Mouse (Mus musculus) G1E-ER4 (cell line): Measurements from ENCODE around the gene Ttc3. TPM values are rescaled to one million over a fixed set of nuclear protein-coding genes. Genes with fewer than 3 reads are reported as not detected.

Experiments
- GATA1 ChIP-seq: IDR thresholded peaks from one replicate; pipeline ENCODE4 v1.8.0; 2012; ENCODE audit warnings: low read length, inconsistent platforms
- polyA plus RNA-seq: library from polyadenylated mRNA; stranded (reverse); fragments of >175 nt; gene quantifications from 2 replicates; pipeline ENCODE4 v1.2.3, GENCODE M21; 2012

The Ttc3 gene
- polyA plus RNA-seq, 1 experiment, result 9.4 TPM

DNA sequence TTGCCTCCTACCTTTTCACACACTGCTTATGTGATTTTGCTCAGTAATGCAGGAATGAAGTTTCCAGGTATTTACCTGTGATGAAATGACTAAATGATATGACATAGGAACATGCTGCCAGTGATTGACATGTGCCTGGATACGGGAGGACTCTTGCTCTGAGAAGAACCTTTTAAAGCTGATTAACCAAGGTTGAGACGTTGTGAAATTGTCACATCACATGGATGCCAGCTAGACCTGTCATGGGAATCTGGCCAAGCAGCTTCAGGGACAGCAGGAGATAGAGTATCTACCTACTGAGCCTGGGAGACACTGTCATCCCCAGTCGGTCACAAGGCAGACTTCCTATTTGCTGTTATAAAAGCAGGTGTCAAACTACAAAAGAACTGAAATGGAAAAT lies 24.6 kb downstream of the Ttc3 start:
- TF ChIP-seq GATA1, result no peak

DNA sequence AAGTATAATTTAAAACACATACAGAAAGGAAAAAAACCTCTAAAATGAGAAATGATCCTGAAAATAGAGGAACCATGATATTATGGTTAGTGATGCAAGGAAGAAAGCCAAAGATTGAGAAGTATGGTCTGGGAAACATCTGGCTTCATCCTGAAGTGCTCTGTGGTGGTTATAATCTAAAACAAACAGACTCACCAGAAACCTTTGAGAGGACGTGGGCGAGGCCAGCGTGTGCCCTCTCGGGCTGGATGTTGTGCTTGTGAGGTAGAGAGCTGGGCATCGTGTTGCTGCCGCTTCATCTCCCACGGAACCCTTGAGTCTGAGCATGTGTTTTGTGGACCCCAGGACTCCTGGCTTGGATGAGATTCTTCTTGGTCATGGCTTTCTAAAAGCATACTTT lies 26.2 kb downstream of the Ttc3 start:
- TF ChIP-seq GATA1, result no peak

DNA sequence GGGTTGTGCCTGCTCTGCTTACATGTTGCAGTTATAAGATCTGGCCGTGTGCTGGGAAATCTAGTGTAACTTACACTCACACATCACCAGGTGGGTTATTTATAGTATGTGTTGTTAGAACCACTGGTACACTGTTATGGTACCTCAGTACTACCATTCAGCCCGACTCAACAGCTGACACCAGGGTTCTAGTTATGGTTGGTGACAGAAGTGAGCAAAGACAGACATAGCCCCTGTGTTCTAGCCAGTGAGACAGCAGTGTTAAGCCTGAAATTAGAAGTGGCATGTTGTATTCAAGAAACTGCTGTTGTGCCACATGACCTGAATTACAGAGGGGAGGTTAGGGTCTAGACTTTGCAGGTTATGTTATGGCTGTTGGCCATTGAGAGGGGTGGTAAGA lies 28.7 kb downstream of the Ttc3 start:
- no peak for TF ChIP-seq GATA1

DNA sequence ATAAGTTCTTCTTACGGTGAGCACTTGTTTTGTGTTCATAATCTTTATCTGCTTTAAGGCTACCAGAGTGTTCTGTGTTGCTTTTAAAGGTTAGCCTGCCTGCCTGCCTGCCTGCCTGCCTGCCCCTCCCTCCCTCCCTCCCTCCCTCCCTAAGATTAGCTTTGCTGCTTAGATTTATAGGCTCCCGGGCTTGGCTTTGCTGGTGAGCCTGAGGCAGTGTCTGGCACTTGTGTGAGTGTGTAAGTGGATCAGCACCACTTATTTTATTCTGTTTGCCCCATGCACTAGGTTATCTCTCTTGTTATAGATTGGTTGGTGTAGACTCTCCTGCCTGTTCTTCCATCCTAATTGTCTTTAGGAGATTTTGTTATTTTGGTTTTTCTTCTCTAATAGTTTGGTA lies 31.2 kb downstream of the Ttc3 start:
- no peak for TF ChIP-seq GATA1

DNA sequence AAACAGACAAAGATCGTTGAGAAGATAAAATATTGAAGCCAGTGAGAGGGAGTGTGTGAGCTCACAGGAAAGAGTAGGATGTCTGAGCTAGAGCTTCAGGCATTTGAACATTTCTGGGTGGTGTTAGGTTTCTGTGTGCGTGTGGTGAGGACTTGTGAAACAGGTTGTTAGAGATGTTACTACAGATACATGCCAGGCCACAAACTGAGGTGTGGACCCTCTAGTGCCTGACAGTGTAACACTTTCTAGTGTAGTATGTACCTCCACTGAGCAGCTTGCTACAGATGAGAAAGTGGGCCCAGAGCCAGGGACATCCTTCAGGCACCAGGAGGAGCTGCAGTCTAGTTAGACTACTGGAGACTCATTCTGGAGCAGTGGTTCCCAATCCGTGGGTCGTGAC lies 31.8 kb downstream of the Ttc3 start:
- TF ChIP-seq GATA1, result no peak

DNA sequence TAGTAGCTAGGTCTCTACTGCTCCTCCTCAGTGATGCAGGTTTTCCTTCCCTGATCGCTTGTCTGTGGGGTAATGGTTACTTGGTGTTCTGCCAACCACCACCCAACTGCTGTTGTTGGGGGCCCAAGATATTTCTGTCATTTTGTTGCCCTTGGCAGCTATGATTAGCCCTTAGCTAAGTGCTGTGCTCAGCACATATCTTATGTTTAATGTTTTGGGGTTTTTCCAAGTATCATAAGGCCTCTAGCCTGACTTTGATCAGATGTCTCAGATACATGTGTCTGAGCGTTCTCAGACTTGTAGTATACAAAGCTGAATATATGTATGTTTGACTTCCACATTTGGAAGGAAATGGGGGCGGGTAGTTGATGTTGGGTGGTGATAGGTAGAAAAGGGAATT lies 40.9 kb downstream of the Ttc3 start:
- no peak for TF ChIP-seq GATA1

DNA sequence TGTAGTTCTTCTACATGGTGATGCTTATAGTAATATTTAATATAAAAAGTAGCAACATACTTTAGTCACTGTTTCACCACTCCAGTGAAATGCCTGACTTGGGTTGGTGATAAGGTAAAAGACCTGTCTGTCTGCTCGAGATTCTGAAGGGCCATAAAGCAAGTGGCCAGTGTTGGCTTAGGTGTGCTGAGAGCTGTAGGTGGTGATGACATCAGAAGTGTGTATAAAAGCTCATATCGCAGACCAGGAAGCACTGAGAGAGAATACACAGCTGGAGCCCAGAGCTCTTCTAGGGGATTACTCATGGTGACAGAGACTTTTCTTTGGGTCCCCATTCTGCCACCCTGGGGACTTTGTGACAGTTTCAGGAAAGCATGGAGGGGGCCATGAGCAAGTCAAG lies 41.8 kb downstream of the Ttc3 start:
- TF ChIP-seq GATA1, result no peak

DNA sequence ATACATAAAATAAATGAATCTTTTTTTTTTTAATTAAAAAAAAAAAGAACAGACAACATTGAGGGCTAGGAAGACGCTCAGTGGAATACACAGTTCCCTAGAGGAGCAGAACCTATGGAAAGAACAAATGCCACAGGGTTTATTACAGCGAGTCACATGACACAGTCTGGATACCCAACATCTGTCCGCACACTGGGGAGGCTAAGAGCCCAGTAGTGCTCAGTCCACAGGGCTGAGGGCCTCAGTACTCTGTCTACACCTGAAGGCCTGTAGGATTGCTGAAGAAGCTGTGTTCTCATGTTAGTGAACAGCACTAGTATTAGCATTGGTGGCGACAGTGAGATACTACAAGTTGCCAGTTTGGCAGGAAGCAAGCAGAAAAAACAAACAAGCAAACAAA lies 42.3 kb downstream of the Ttc3 start:
- TF ChIP-seq GATA1, result no peak

DNA sequence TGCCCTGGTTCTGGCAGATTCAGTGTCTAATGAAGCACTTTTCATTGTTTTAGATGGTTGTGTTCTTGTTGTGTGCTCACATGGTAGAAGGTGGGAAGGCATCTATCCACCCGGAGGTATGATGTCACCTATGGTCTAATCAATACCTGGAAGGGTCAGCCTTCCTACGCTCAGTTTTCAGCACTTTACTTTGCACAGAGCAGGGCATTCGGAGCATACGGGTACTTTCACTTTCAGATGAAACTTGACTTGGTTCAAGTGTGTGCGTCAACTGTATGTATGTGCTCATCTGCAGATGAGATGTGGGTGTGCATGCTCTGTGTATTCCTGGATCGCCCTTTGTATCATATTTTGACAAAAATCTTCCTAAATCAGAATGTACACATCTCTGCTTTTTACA lies 43.7 kb downstream of the Ttc3 start:
- no peak for TF ChIP-seq GATA1

DNA sequence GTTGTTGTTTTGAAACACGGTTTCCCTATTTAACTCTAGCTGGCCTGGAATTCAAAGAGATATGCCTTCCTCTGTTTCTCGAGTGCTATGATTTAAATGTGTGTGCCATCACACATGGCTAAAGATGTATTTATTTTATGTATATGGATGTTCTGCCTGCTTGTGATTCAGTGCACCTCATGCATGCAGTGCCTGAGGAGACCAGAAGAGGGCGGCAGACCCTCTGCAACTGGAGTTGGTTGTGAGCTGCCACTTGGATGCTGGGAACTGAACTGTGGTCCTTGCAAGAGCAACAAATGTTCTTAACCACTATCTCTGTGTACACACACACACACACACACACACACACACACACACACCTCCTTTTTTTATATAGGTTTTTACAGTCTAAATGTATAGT lies 50.1 kb downstream of the Ttc3 start:
- no peak for TF ChIP-seq GATA1

DNA sequence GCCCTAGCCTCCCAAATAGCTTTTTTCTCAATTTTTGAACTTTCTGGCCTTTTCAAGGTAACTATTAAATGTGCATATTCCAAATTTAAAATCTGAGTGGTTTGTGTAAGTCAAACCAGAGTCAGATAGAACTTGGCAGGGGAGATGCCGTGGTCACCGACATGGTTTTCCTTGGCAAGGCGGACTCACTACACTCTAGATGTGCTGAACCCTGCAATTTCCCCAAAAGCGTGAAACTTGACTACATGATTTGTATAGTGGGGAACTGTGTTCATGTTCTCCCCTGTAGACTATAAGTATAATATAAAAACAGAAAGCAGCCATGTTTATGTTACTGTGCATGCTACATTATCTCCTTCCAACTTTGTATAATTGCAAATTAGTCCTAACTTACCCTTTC lies 58.5 kb downstream of the Ttc3 start:
- TF ChIP-seq GATA1, result no peak

DNA sequence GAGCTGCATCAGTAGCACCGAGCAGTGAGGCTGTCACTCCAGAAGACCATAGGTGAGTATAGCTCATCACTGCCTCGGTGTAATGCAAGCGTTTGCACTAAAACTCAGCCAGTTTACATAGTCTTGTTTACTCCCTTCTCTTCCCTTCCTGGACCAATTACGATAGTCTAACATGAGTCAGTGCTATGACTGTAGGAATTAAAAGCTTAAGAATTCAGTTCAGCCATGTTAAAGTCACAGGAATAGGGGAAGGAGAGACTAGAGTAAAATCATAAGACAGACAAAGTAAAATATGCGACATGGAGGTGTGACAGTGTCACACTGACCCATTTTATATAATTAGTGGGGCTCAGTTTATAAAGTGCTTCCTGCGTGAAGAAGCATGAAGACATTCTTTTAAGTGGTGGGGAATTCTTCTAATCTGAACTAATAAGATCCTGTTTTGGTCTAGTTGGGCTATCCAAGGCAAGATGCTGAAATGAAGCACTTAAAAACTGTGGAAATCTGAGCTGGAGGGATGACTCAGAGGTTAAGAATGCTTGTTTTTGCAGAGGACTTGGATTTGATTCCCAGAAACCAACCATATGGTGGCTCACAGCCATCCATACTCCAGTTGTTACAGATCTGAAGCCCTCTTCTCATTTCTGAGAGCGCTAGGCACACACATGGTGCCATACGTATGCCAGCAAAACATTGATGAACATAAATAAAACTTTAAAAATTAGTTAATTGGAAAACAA lies 65.2 kb downstream of the Ttc3 start:
- TF ChIP-seq GATA1, result no peak

DNA sequence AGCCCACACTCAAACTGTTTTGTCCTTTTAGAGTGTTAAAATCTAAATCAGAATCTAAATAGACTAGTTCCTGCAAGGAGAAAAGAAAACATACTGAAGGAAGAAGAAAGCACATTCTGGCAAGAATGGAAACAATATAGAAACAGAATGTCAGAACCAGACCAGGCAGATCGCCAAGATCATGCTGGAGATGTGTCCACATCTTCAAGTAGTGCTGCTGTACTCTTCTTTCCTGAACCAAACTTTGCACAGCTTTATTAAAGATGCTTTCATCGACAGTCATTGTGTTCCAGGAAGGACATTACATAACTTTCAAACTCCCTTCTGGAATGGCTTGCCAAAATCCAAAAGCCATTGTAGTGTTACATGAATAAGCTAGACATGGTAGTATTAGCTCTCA lies 66.4 kb downstream of the Ttc3 start:
- no peak for TF ChIP-seq GATA1

DNA sequence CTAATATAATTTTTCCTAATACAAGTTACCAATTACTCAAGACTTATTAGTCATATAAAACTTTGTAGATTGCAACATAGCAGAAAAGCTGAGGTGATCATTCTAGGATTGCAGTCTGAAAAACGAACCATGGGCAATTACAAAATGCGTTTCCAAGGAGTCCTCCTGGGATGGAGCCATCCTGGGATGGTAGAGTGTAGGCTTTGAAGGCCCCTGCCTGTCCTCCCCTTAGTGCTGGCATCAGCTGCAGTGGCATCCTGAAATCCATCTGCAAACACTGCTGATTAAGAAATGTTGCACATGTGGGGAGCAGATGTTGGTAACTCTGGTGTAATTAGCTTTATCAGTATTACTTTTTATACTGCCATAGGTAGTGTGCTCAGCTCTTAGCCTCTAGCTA lies 70.9 kb downstream of the Ttc3 start:
- TF ChIP-seq GATA1, result no peak

DNA sequence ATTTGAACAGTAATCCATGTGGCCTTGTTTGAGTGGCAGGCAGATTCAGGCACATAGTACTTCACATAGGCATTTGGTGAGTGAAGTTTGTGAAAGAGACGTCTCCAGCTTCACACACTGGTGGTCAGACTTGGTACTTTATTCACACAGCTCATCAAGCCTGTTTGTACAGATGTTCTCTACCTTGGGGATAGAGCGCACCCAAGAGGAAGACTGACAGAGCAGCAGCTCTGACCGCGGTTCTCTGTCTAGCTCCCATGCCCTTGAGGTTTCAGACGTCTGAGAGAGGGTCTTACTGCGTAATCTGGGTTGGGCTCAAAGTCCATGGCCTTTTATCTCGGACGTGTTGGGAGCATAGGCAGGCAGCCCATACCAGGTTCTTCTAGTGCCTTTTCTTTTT lies 78.7 kb downstream of the Ttc3 start:
- TF ChIP-seq GATA1, result no peak

DNA sequence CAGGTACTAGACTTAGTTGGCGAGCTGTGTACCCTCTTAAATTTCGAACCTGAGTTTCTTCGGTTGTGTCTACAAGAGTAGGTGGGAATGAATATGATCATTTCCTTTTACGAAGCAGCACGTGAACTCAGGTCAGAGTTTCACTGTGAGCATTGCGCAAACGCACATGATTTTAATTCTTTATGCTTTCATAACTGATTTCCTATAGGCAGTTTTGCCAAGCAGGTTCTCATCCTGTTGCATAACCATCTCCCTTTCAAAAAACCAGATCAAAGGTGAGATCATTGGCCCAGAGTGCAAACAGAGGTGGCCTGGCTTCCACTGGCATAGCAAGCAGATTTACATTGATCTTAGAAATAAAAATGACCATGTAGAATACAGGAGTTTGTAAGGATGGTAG lies 79.2 kb downstream of the Ttc3 start:
- TF ChIP-seq GATA1, result no peak

DNA sequence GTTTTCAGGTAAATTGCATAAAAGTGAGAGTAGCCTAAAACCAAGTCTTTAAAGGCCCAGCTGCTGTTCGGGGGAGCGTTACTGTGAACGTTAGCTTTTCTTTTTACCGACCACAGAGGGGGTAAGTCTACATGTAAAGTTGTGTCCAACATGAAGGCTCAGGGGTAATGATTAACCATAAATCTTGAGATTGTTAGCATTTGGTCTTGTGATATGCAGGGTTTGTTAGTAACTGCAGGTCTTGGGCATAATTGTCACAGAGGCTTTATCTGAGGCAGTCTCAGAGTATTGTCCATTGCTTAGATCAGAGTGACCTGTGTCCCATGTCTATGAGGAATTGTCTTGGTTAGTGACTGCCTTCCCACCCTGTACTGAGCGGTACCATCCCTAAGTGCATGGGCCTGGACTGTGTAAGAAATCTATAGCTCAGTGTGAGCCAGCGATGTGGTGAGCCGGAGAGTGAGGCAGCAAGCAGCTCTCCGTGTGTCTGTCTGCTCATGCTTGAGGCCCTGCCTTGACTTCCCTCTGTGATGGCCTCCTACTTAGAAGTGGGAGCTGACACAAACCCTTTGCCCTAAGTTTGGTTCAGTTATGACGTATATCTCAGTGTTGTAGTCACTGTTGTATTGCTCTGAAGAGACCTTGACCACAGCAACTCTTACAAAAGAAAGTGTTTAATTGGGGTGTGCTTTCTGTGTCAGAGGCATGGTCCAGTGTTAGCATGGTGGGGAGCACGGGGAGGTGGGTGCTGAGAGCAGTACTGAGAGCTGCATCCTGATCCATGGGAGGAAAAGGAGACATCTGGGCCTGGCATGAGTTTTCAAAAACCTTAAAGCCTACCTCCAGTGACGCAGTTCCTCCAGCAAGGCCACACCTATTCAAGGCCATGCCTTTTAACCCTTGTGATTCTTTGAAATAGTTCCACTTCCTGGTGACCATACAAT lies 81.4 kb downstream of the Ttc3 start:
- TF ChIP-seq GATA1, result no peak
